Mouse (Mus musculus) erythroid progenitor cell, adult 5-6 weeks (primary cell): ENCODE results near the gene Macrod2. TPM values are rescaled to one million over a fixed set of nuclear protein-coding genes. Genes with fewer than 3 reads are reported as not detected.

Source experiments
- ATAC-seq: replicated peaks from 2 replicates; pipeline ENCODE4 v1.8.0; 2016; ENCODE audit warnings: moderate number of reproducible peaks, mild to moderate bottlenecking, moderate TSS enrichment, inconsistent platforms; ENCODE audit not compliant: poor library complexity, low FRiP score, severe bottlenecking
- total RNA-seq, 2 experiments: library from RNA; stranded (forward) in 1 of 2; stranded (reverse) in 1 of 2; fragments of 150-400 nt in 1 of 2; fragments of 186-747, 209-891 nt in 1 of 2; gene quantifications; 2 replicates each; pipeline versions ENCODE4 v1.2.3 to v1.2.4; 2015 to 2017; ENCODE audit warnings: low replicate concordance in 2 of 2

Macrod2 gene
- total RNA-seq, 2 experiments from 2014 or later: 0.45 to 2.1 TPM

DNA sequence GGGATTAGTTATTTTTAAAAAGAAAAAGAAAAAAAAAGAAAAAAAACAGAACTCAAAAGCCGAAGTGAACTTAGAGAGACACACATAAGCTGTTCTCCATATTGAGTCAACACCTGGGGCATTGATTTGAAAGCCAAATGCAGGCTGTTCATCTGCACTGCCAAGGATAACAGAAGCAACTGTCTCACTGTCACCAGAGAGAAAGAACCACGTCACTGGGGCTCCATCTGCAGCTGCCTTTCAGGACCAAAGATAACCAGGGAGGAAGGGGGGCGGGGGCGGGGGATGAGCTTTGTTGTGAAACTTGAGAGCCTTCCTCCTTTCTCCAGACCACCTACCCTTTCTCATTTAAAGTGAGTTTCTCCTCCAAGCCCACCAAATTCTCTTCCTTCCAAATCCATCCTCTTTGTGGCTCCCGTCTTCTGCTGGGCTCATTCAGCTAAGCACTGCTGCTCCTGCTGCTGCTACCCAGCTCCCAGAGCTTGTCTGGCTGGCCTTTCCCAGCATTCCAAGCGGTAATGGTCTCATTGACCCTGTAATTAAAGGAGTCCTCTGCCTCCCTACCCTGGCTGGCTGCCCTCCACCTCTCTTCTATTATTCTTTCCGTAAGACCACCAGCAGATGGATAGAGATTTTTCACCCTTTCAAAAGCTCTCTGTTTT lies 1939.5 kb downstream of the Macrod2 start:
- ATAC-seq: no peak

DNA sequence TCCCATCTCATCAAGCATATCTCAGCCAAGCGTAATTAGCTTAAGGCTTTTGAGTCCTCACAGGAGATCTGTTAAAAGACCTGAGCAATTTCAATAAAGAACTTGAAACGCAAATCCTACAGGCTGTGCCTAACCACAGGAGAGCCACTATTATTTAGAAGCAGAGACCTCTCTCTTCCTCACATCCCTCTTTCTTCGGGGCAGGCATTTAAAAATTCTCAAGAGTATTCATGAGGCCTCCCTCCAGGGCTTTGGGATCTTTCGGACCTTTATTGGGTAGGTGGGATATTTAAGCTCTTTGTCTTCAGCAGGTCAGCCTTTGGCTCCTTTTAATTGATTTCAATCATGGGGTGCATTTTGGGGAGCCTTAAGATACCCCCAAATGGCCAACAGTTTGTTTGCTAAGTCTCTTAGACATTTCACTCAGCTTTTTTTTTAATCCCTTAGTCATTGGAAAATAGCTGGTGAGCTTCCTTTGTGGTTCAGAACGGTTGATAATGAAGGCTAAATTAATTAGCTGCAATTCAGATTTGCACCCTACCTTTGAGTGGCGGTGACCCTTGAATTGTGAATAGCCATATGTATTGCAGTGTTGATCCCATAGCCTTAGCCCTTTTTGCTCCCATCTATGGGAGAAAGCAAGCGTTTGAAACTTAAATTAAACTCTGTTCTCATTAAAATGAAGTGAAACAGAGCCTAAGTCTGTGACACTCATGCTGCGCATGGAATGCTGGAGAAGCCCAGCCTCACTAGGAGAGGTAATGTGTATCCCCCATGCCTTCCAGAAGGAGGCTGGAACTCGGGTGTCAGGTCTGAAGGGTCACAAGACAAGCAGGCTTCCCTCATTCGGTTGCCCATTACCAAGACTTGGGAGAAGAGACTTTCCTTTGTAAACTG lies 1940.2 kb downstream of the Macrod2 start:
- no peak for ATAC-seq

DNA sequence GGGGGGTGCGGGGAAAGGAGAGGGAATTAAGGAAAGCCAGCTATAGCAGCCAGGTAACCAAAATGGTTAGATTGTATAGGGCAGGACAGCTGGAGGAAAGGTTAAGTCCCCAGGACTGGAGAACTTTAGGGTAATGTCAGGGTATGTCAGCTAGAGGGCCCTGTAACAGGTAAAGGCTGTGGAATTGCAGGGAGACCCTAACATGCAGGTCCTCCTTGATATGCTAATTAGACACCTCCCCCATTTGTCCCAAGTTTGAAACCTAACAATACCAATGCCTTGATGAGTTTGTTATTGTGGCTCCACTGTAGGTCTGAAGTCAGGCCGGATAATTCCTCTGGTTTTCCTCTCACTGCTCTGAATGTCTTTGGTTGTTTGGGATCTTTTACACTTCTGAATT lies 1948.9 kb downstream of the Macrod2 start:
- no peak for ATAC-seq

DNA sequence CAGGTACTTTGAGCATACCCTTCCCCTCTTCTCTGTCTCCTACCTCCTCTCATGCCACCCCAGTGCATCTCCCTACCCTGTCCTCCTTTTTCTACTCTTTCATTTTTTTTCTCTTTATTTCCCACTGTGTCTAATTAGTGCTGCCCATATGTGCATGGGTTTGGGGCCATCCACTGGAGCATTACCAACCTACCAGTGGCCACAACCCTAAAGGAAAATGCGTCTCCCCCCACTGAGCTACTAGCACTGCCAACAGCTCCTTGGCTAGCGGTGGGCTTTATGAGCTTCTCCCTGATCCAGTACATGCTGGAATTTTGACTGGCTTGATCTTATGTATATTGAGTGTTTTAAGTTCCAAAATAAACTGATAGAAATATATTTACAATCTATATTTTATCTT lies 1949.6 kb downstream of the Macrod2 start:
- no peak for ATAC-seq

DNA sequence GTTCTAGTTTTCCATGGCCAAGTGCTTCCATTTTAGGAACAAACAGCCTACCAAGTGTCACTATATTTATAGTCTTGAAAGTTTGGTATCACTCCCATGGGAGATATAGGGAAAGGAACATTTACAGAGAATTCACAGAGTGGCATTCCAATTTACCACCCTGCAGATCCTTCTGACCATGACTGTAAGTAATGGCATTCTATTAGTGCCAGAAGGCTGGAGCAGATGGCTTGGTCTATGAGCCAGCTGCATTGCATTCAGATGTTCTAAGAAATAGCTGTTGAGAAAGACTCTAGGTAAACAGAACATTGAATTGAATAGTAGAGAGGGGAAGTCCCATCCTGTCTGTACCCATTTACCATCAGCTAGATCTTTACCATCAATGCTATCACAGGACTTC lies 1954.7 kb downstream of the Macrod2 start:
- ATAC-seq: no peak

DNA sequence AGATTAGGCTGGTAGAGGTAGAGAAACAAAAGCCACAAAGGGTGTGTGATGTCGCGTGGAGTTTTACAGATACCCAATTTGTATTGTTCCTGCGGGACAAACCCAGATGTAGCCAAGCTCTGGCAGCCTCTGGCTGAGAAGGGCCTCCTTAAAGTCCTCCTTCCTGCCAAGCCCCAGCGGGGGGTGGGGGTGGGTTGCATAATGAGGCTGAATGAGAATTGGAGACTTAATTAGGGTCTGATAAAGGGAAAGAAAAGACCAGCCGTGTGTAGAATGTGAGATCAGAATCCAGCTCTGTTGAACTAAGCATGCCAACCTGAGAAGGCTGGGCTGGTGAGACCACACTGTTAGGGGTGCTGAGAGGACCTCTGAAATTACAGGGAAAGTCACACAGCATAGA lies 1967.8 kb downstream of the Macrod2 start:
- no peak for ATAC-seq

DNA sequence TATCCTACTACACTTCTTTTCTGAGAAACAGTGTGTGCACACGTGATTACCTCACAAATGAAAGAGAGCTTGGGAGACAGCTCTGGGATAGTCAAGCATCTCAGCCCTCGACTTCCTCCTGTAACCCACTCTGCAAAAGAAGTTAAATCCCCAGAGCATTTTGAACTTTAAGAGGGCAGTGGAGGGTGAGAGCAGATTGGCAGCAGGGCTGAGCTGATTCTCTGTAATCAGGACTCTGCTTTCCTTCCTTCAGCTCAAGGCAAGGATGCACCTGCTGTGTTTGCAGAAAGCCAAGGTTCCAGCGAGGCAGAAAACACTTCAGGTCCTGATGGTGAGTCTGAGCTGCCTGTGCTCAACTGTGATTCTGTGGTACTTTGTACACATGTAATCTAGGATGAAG lies 1978.9 kb downstream of the Macrod2 start:
- ATAC-seq: no peak

DNA sequence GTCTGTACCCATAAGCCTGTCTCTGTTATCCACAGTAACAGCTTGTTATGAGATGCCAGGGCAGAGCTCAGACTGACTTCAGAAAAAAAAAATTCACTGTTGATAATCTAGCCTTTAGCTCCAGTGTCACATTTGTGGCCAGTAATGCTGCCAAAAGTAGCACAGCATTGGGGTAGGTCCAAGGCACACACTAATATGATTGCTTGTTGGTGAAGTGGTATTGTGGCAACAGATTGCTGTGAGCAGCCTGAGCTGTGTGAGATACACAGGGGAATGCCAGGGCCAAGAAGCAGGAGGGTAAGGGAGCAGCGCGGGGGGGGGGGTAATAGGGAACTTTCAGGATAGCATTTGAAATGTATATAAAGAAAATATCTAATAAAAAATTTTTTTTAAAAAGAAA lies 1985.5 kb downstream of the Macrod2 start:
- ATAC-seq: no peak

DNA sequence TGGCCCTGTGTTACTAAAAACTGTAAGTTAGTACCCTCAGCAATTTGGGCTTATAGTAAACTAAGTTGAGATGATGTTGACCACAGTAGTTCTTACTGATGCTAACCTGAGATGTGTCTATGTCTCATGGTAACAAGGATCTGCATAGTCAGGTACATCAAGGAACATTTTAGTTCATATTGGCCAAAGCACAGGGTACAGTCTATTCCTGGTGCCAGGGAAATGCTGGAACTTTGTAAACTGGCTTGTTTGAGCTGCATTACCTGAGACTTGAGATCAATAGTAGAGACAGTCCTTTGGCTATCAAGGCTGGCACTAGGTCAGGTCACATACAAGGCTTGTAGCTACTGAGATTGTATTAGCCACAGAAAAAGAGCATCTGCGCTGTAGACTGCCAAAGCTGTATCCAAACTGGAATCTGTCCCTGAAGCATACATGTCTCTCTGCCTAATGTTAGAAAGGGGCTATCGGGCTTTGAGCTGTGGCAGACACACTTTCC lies 1986.0 kb downstream of the Macrod2 start:
- no peak for ATAC-seq

DNA sequence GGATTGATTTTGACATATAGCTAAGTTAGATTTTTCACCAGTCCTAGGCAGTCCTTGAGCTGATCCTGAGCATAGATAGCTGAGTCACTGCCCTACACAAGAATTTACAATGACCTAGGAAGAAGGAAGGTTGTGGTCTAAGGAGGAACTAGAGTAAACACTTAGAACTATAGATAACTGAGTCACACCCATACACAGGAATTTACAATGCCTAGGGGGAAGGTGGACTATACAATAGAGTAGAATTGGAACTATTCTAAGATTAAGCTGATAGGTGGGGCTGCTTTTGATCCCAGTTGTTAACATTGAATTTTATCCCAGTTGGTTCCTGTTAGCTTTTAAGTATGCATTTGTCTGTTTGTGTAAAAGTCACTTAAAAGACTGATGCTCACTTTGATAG lies 1998.4 kb downstream of the Macrod2 start:
- ATAC-seq: no peak

DNA sequence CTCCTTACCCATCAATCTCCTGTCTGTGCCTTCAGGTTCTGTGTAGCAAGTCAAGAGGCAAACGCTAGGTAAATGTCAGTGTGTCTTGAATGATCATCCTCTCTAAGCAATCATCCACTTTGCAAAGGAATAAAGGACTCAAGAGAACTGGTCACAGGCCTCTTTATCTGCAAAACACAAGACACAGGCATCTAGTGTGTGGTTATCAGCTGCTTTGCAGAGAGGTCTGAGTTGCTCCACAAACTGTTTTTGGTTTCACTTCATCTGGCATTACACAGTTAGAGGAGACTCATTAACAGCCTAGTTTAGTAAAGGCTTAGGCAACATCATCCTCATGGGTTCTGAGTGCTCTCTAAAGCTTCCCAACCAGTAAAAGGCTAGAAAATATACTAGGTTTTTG lies 2004.4 kb downstream of the Macrod2 start:
- ATAC-seq: no peak

DNA sequence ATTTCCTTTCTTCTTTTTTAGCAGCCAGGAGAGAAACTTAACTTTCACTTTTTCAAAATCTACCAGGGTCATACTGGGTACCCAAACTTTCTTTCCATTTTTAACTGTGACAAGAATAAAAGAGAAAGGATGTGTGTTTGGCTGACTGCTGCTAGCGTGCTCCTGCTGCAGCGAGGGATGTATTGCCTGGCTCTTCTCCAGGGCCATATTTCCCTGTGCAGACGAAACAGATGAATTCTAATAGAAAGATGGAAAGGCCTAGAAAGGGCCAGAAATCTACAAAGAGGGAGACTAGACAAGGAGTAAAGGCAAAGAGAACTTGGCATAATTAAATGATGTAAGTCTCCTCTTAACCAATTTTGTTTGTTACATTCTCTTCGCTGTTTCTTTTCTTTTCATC lies 2005.7 kb downstream of the Macrod2 start:
- ATAC-seq: no peak

DNA sequence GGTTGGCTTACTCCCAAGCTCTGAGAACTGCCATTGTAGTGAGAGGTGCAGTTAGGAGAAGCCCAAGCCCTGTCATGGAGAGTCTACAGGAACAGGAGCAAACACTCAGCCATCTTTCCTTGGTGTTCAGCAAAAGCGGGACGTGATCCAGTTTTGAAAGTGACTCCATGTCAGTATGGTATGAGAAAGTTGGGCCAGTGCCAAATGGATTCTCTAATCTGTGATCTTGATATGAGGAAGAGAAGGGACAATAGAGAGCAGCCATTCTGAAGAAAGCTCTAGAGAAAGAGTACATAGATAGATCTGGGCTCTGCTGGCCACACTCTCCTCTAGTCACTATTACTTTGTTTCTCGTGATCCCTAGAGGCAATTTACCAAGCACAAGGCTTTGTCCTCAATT lies 2006.2 kb downstream of the Macrod2 start:
- ATAC-seq: no peak

DNA sequence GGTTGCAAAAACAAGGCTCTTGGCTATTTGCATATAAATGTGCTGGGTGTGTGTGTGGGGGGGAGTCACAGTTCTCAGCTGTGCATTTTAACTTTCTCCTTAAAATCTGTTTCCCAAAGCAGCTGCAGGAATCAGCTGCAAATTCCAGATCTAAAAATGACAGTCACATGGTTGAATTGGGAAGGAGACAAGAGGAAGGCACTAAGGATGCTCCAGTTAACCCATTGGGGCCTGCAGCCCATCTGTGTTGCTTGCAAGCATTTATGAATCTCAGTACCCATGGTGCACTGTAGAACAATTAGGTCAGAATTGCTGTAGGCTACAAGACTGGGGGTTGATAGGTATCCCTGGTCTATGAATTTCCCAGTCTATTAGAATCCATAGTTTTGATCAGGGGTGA lies 2008.3 kb downstream of the Macrod2 start:
- no peak for ATAC-seq

DNA sequence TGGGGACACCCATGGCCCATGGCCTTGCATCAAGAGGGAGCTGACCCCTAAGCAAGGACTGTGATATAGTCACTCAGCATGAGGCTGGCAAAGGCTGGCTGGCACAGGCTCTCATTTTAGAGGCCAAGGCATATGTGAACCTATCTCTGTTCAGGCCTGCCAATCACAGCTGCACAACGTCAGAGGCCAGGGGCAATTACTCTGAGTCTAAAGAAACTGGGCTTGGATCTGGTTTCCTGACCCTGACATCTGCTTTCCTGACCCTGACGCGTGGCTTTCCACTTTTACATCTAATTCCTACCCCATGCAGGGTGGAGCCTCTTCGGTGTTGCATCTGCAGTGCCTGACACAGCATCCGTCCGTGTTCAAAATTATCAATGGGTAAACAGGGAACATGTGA lies 2009.2 kb downstream of the Macrod2 start:
- no peak for ATAC-seq

DNA sequence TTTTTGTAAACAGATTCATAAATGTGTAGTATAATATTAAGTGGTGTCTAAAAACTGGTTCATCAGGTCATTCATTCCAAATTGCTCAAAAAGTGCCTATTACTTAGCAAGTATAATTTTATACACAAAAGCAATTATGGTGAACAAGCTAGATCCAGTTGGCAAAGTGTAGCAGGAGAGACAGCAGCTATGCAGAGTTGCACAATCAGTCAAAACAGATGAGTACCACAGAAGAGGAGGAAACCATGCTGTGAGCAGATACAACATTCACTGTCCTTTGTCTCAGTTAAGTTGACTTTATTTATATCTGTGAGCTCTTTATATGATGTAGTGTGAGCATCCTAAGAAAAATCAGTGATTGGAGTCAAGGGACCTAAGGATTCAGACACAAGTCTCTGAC lies 2012.2 kb downstream of the Macrod2 start:
- no peak for ATAC-seq

DNA sequence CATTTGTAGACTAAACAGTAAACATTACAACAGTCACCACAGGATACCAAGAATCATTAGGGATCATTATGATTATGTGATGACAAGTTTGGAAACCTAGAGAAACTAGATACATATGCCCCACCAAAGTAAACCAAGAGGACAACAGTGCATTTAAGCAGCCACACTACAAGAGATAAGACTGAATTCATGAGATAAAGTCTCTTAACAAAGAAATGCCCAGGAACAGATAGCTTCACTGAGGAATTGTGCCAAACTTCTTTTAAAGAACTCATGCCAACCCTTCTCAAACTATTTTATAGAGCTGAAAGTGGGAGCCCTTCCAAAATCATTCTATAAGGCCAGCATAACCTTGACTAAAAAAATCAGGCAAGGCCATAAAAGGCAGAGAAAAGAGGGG lies 2015.0 kb downstream of the Macrod2 start:
- ATAC-seq: no peak

DNA sequence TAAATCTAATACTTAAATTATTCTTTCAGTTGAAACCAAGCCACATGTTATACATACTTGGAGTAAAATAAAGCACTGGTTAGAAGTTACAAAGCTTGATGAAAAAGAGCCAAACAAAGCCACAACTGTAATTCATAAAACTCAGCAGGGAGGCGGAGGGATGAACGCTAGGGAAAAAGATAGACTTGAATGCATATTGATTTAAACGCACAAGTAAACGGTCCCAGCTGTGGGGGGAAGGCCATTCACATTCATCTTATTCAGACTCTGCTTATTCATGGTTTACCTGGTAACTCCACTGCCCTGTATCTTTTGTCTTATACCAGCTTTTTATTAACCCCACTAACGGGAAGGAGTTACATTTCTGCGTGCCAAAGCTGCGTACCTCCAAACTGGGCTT lies 2038.0 kb downstream of the Macrod2 start:
- no peak for ATAC-seq

DNA sequence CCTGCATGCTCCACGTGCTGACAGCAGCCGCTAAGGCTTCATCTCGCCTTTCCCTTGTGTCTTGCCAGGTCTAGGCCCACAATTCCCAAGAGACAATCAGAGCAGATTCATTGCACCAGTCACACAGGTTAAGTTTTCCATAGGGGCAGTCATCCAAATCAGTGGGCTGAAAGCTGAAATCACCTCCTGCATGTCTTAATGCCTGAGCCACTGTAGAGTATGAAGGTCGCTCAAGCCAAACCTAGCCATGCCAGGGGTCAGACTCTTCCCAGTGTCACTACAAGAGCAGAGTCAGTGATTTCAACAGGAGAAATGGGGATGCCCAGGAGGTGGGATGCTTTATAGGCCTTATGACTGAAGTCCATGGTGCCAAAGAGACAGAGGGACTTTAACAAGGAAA lies 2039.6 kb downstream of the Macrod2 start:
- no peak for ATAC-seq

DNA sequence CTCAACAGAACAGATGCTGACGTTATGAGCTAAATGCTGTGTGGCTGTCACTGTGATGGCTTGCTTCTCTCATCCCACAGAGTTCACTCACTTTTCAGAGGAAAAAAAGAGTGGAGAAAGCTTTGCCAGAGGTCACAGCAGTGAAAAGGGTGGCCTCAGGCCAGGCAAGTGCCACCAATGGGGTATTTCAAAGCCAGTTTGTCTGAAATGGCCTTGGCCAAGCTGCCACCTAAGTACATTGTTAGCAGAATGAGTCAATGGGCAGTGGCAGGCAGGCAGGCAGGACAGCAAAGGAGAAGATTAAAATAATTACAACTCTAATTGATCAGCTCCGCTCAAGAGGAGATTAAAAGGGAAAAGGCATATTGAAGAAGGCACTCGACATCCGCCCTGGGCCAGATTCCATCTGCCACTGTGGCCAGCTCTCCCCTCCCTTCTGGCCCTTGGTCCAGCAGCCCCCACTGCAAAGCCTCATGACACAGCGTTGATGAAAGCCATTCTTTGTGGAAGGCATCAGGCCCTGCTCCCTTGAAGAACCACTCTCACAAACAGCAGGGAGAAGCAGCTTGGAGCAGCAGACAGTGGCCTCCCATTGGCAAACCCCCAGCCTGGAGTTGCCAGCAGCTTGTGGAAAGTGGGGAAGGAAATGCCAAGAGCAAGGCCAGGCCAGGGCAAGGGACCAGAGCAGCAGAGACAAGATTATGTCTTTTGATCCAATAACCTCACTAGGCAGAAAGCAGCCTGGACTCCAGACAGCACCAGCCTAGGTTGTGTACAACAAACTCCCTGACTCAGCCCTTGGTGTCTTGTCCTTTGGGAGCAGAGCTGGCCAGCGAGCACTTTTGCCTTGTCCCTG lies 2042.7 kb downstream of the Macrod2 start:
- ATAC-seq: no peak
